Mouse (Mus musculus): Measurements from ENCODE around the gene Gm21900. TPM values are rescaled to one million over a fixed set of nuclear protein-coding genes. Genes with fewer than 3 reads are reported as not detected.
"Not testable (repeated sequence)": the region's sequence is repeated elsewhere in the genome, so short reads cannot be mapped to it uniquely, and the experiment has no call there.

Gene Gm21900
- polyA plus RNA-seq (2016; fragmentation: Nextera tagmentation; extraction: Ambion mirVana), result not detected in 2 replicates

GRCm38 (mm10) chrY:10616061-10616460 is at the start of gene Gm21900:
Gene Gm21900, plus strand, starts transcription at chrY:10616361.
- not testable (repeated sequence) for H3K27ac ChIP-seq
- 51% methylated on average over 4 of the region's 4 CpGs for WGBS (ENCODE audit: insufficient replicate concordance)

DNA sequence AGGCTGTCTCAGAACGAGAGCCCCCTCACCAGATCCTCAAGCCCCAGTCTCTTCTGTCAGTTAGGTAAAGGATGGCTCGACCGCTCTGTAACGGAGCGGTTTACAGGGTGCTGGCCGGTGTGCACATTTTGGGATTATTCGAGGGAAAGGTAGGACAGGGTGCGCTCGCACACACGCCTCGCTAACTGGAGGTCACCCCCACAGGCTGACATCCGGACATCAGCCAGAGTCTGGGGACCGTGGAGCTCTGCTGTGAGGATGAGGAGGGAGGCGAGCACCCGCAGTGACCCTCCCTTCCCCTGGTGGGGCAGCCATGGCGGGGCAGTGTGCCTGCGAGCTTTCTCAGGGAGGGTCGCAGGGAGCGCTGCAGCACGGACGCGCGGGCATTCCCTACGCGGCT is 27.4 kb downstream of the Gm21900 start:
- H3K4me1 ChIP-seq; ATAC-seq; H3K4me3 ChIP-seq; H3K9ac ChIP-seq; H3K27ac ChIP-seq; H3K4me2 ChIP-seq; H3K36me3 ChIP-seq; H3K27me3 ChIP-seq (replicated peaks); H3K9me3 ChIP-seq (replicated peaks): not testable (repeated sequence)
- WGBS (ENCODE audit: insufficient replicate concordance), result no CpG with 5 or more reads among the region's 25 CpGs

More at GRCm38 (mm10) chrY:10616061-10616460, at the start of gene Gm21900:
- not testable (repeated sequence) for ATAC-seq; H3K4me1 ChIP-seq; H3K9me3 ChIP-seq (replicated peaks); H3K36me3 ChIP-seq; H3K27me3 ChIP-seq (replicated peaks); H3K4me3 ChIP-seq; H3K9ac ChIP-seq; H3K4me2 ChIP-seq

Other genes with a start within 250 kb of the Gm21900 start
- not detected in 2 replicates for gene Gm28510, start 203.6 kb upstream of the Gm21900 start, polyA plus RNA-seq (2016; fragmentation: Nextera tagmentation; extraction: Ambion mirVana)
- gene Gm20737, start 80.3 kb upstream of the Gm21900 start, polyA plus RNA-seq (2016; fragmentation: Nextera tagmentation; extraction: Ambion mirVana), result not detected in 2 replicates
- gene Gm21775, start 62.9 kb upstream of the Gm21900 start, polyA plus RNA-seq (2016; fragmentation: Nextera tagmentation; extraction: Ambion mirVana), result not detected in 2 replicates
- not detected in 2 replicates for gene Gm20777, start 136.1 kb downstream of the Gm21900 start, polyA plus RNA-seq (2016; fragmentation: Nextera tagmentation; extraction: Ambion mirVana)